Mouse (Mus musculus) frontal cortex, postnatal 25 days (tissue): Measurements from ENCODE around the gene Npepps.
"Not testable (repeated sequence)": the region's sequence is repeated elsewhere in the genome, so short reads cannot be mapped to it uniquely, and the experiment has no call there.

Experiments
- DNase-seq, 2 experiments: peaks; one replicate each; pipeline ENCODE4 v3.0.0; 2022; ENCODE audit warnings: low spot score in 2 of 2

Gene Npepps

GRCm38 (mm10) chr11:97296542-97296941 lies 16.1 kb upstream of the Npepps start:
- no peak for DNase-seq

- no peak for DNase-seq
Measured at GRCm38 (mm10) chr11:97292731-97293130, 12.3 kb upstream of the Npepps start.

GRCm38 (mm10) chr11:97289276-97290230 lies 9.1 kb upstream of the Npepps start:
- DNase-seq = no peak

- DNase-seq = no peak
Measured at GRCm38 (mm10) chr11:97287643-97288042, 7.2 kb upstream of the Npepps start.

- no peak for DNase-seq
Measured at GRCm38 (mm10) chr11:97286973-97287372, 6.5 kb upstream of the Npepps start.

- DNase-seq = no peak
Measured at GRCm38 (mm10) chr11:97285852-97286775, 5.7 kb upstream of the Npepps start.

GRCm38 (mm10) chr11:97284854-97285253 lies 4.4 kb upstream of the Npepps start:
- DNase-seq = no peak

GRCm38 (mm10) chr11:97282179-97282578 lies 1.7 kb upstream of the Npepps start:
- DNase-seq = no peak

GRCm38 (mm10) chr11:97279405-97280215 lies 828 bp downstream of the Npepps start:
- peak; percentile 36 to 39 for DNase-seq

GRCm38 (mm10) chr11:97279040-97279404 lies 1.4 kb downstream of the Npepps start:
- no peak for DNase-seq

- no peak for DNase-seq
Measured at GRCm38 (mm10) chr11:97278456-97278855, 2.0 kb downstream of the Npepps start.

GRCm38 (mm10) chr11:97277166-97277565 lies 3.3 kb downstream of the Npepps start:
- no peak for DNase-seq

GRCm38 (mm10) chr11:97276019-97276418 lies 4.4 kb downstream of the Npepps start:
- DNase-seq = no peak

- no peak for DNase-seq
Measured at GRCm38 (mm10) chr11:97275349-97275748, 5.1 kb downstream of the Npepps start.

GRCm38 (mm10) chr11:97274947-97275346 lies 5.5 kb downstream of the Npepps start:
- DNase-seq = not testable (repeated sequence)

GRCm38 (mm10) chr11:97273613-97274012 lies 6.8 kb downstream of the Npepps start:
- DNase-seq = no peak

GRCm38 (mm10) chr11:97272835-97273234 lies 7.6 kb downstream of the Npepps start:
- no peak for DNase-seq

GRCm38 (mm10) chr11:97270004-97270403 lies 10.4 kb downstream of the Npepps start:
- not testable (repeated sequence) for DNase-seq

GRCm38 (mm10) chr11:97266544-97266943 lies 13.9 kb downstream of the Npepps start:
- DNase-seq = not testable (repeated sequence)

- DNase-seq = not testable (repeated sequence)
Measured at GRCm38 (mm10) chr11:97249649-97250048, 30.8 kb downstream of the Npepps start.

GRCm38 (mm10) chr11:97246510-97247159 lies 33.8 kb downstream of the Npepps start:
- no peak for DNase-seq
